12 mouse cellular contexts compared by ENCODE assay signal in genomic region chr19:7140856-7141421, GRCm38 (mm10). TPM values are rescaled to one million over a fixed set of nuclear protein-coding genes. Genes with fewer than 3 reads are reported as not detected.
DNase-seq lines count a peak whose midpoint lies in the region; ATAC-seq and TF ChIP-seq lines count a peak whose summit lies in the region.
"Had no signal": no experiment of that assay in that cellular context is flagged by ENCODE, and none has a peak within 500 bp of the region (broad histone marks: within the 10 kb centered on the region; RNA-seq: fewer than 3 reads in every experiment).

No protein-coding gene starts in this region.

- peak overlapping the region; percentile 33 for H3K27ac ChIP-seq in kidney, adult 2 months (ENCODE audit: insufficient read depth, low read depth, low read length)
- H3K27ac ChIP-seq in embryonic facial prominence, embryonic 13.5 days, result peak overlapping the region; percentile 57; the same call in 1 of the 2 replicates
- H3K27ac ChIP-seq in hindbrain, embryonic 11.5 days (ENCODE audit: low read depth, low read length), result peak overlapping the region; percentile 51; the same call in 1 of the 2 replicates
- peak overlapping the region; percentile 55 for H3K27ac ChIP-seq in midbrain, postnatal 0 days (ENCODE audit: low read depth, low read length)

- H3K4me2 ChIP-seq in embryonic facial prominence, embryonic 13.5 days, result no peak overlapping the region
- no peak overlapping the region for H3K4me2 ChIP-seq in hindbrain, embryonic 11.5 days (replicated peaks; ENCODE audit: low read depth, low read length)
- no peak overlapping the region for H3K4me2 ChIP-seq in midbrain, postnatal 0 days (ENCODE audit: low read depth, low read length, poor library complexity, severe bottlenecking)
- H3K4me2 ChIP-seq: liver, embryonic 11.5 days had no signal

- H3K9ac ChIP-seq in embryonic facial prominence, embryonic 13.5 days, result peak overlapping the region; percentile 49; the same call in 1 of the 2 replicates
- H3K9ac ChIP-seq in hindbrain, embryonic 11.5 days (ENCODE audit: low read depth, low read length), result no peak overlapping the region
- peak overlapping the region; percentile 24; the same call in 1 of the 2 replicates for H3K9ac ChIP-seq in midbrain, postnatal 0 days (replicated peaks; ENCODE audit: low read length, poor library complexity, severe bottlenecking)

- ATAC-seq in embryonic facial prominence, embryonic 13.5 days (ENCODE audit: insufficient number of reproducible peaks, insufficient read depth, low FRiP score, low TSS enrichment, low read depth), result no peak
- peak; percentile 41; the same call in 1 of the 2 replicates for ATAC-seq in hindbrain, embryonic 11.5 days (ENCODE audit: low FRiP score)
- ATAC-seq in midbrain, postnatal 0 days (ENCODE audit: low FRiP score), result 0 out of 2 replicates have a peak, but pooled peaks have one; percentile 20

- WGBS in kidney, adult 2 months, result 51% methylated on average over 12 of the region's 12 CpGs
- WGBS in embryonic facial prominence, embryonic 13.5 days, result 56% methylated on average over 12 of the region's 12 CpGs
- 45% methylated on average over 12 of the region's 12 CpGs for WGBS in hindbrain, embryonic 11.5 days
- WGBS in midbrain, postnatal 0 days, result 23% methylated on average over 12 of the region's 12 CpGs

- no peak for TF ChIP-seq CTCF in kidney, adult 2 months (conservative IDR thresholded peaks at IDR 0.05; ENCODE audit: insufficient read depth, insufficient read length, low read depth, low read length)
- TF ChIP-seq CTCF in midbrain, postnatal 0 days (IDR thresholded peaks at IDR 0.05), result no peak

- H3K27me3 ChIP-seq in kidney, adult 2 months (replicated peaks; ENCODE audit: control insufficient read depth, insufficient read depth, low read length), result no peaks in the 10 kb centered on the region
- H3K27me3 ChIP-seq in embryonic facial prominence, embryonic 13.5 days, result peaks cover 32% of the 10 kb centered on the region
- peaks cover 7% of the 10 kb centered on the region for H3K27me3 ChIP-seq in hindbrain, embryonic 11.5 days (ENCODE audit: control insufficient read depth, insufficient read depth, low read length)
- no peaks in the 10 kb centered on the region for H3K27me3 ChIP-seq in midbrain, postnatal 0 days (ENCODE audit: insufficient read depth, low read length)

- H3K4me3 ChIP-seq in kidney, adult 2 months (ENCODE audit: insufficient read depth, low read depth, low read length), result no peak overlapping the region
- H3K4me3 ChIP-seq in embryonic facial prominence, embryonic 13.5 days, result no peak overlapping the region
- no peak overlapping the region for H3K4me3 ChIP-seq in hindbrain, embryonic 11.5 days (ENCODE audit: low read depth, low read length)
- no peak overlapping the region for H3K4me3 ChIP-seq in midbrain, postnatal 0 days (ENCODE audit: low read depth, low read length)

- no peaks in the 10 kb centered on the region for H3K9me3 ChIP-seq in embryonic facial prominence, embryonic 13.5 days
- no peaks in the 10 kb centered on the region for H3K9me3 ChIP-seq in hindbrain, embryonic 11.5 days (ENCODE audit: control insufficient read depth, low read length)
- no peaks in the 10 kb centered on the region for H3K9me3 ChIP-seq in midbrain, postnatal 0 days (ENCODE audit: low read length)

- H3K36me3 ChIP-seq in kidney, adult 2 months (ENCODE audit: control insufficient read depth, insufficient read depth, low read length), result no peaks in the 10 kb centered on the region
- H3K36me3 ChIP-seq in embryonic facial prominence, embryonic 13.5 days, result no peaks in the 10 kb centered on the region
- H3K36me3 ChIP-seq in hindbrain, embryonic 11.5 days (ENCODE audit: control insufficient read depth, insufficient read depth, low read length), result no peaks in the 10 kb centered on the region
- H3K36me3 ChIP-seq in midbrain, postnatal 0 days (ENCODE audit: insufficient read depth, low read length), result no peaks in the 10 kb centered on the region

- DNase-seq in kidney, adult 2 months, result peak; percentile 63
- no peak for DNase-seq in kidney, postnatal 10 days
- DNase-seq in hindbrain, embryonic 11.5 days (ENCODE audit: low spot score), result peak; percentile 19
- no peak for DNase-seq in midbrain, postnatal 0 days (ENCODE audit: low spot score)
- no peak for DNase-seq in spleen, postnatal 4 days (ENCODE audit: low spot score in 2 of 2)
- DNase-seq in cerebellum, adult 11 months, result no peak
- DNase-seq in T-cell, adult 2 months (ENCODE audit: low spot score), result no peak
- DNase-seq: heart, postnatal 4 days had no signal

- no peak for TF ChIP-seq POLR2A in kidney, adult 2 months (IDR thresholded peaks at IDR 0.05; ENCODE audit: low read depth, low read length)

- H3K4me1 ChIP-seq in kidney, adult 2 months (ENCODE audit: control insufficient read depth, insufficient read depth, low read length), result peaks cover 74% of the 10 kb centered on the region
- peaks cover 84% of the 10 kb centered on the region for H3K4me1 ChIP-seq in embryonic facial prominence, embryonic 13.5 days
- peaks cover 19% of the 10 kb centered on the region for H3K4me1 ChIP-seq in hindbrain, embryonic 11.5 days (replicated peaks; ENCODE audit: control insufficient read depth, insufficient read depth, low read length)
- peaks cover 28% of the 10 kb centered on the region for H3K4me1 ChIP-seq in midbrain, postnatal 0 days (ENCODE audit: insufficient read depth, low read length)

RNA-seq across cellular contexts. Expression of gene Flrt1, which starts 35.4 kb away (rescaled TPM):
- 23.1 and 25.1 TPM in 2 replicates for polyA plus RNA-seq in kidney, adult 2 months (2012; rRNA removed)
- 13.0 and 13.6 TPM in 2 replicates for polyA plus RNA-seq in embryonic facial prominence, embryonic 13.5 days (2015; fragmentation: Nextera tagmentation; extraction: Ambion mirVana)
- polyA plus RNA-seq in hindbrain, embryonic 11.5 days (2014; fragmentation: Nextera tagmentation; extraction: Ambion mirVana), result 4.6 and 5.6 TPM in 2 replicates
- total RNA-seq in midbrain, postnatal 0 days (2014; rRNA removed), result 9.9 and 11.4 TPM in 2 replicates
- 9.8 and 11.9 TPM in 2 replicates for polyA plus RNA-seq in midbrain, postnatal 0 days (2015; fragmentation: Nextera tagmentation; extraction: Ambion mirVana)
- total RNA-seq: CH12.LX; megakaryocyte, adult 5-6 weeks had no signal

Comparison
In these comparisons a context has a peak if more than half of its experiments do, and no peak if none do; other contexts are left out.
1. DNase-seq: peak in kidney, adult 2 months (single experiment) and hindbrain, embryonic 11.5 days (single experiment); none in kidney, postnatal 10 days (single experiment), midbrain, postnatal 0 days (single experiment), spleen, postnatal 4 days (0 of 2), cerebellum, adult 11 months (single experiment) and T-cell, adult 2 months (single experiment).
2. Peak in every context shown above with its lines, with median percentiles within 50 percentile points of each other: H3K27ac ChIP-seq.